Mouse (Mus musculus) retina, postnatal 7 days (tissue): Measurements from ENCODE around the gene Atad3a.
A peak's percentile ranks its signal among the peaks of the same experiment; 100 is the strongest.

ENCODE experiments used
- DNase-seq: peaks from one replicate; pipeline ENCODE4 v3.0.0-alpha.2; 2012; ENCODE audit warnings: low read depth, low spot score

The Atad3a gene

GRCm38 (mm10) chr4:155739152-155739551, 21.7 kb downstream of the Atad3a start:
- no peak for DNase-seq

GRCm38 (mm10) chr4:155738262-155738661, 22.6 kb downstream of the Atad3a start:
- DNase-seq = no peak

- DNase-seq = no peak
Measured at GRCm38 (mm10) chr4:155736421-155736820, 24.5 kb downstream of the Atad3a start.

- no peak for DNase-seq
Measured at GRCm38 (mm10) chr4:155735788-155736187, 25.1 kb downstream of the Atad3a start.

GRCm38 (mm10) chr4:155734951-155735702, 25.8 kb downstream of the Atad3a start:
- DNase-seq = peak; percentile 31

- DNase-seq = peak; percentile 76
Measured at GRCm38 (mm10) chr4:155734350-155734941, 26.4 kb downstream of the Atad3a start, which contains the start of gene Tmem240. TSS of gene Tmem240 (plus strand) at chr4:155734800.

GRCm38 (mm10) chr4:155733267-155733666, 27.6 kb downstream of the Atad3a start:
- DNase-seq = no peak

GRCm38 (mm10) chr4:155727993-155728392, 32.9 kb downstream of the Atad3a start:
- peak; percentile 48 for DNase-seq

- peak; percentile 39 for DNase-seq
Measured at GRCm38 (mm10) chr4:155721668-155722083, 39.2 kb downstream of the Atad3a start.

- DNase-seq = no peak
Measured at GRCm38 (mm10) chr4:155710521-155711252, 50.2 kb downstream of the Atad3a start.

GRCm38 (mm10) chr4:155708988-155709387, 51.9 kb downstream of the Atad3a start:
- no peak for DNase-seq

GRCm38 (mm10) chr4:155708582-155708981, 52.3 kb downstream of the Atad3a start:
- no peak for DNase-seq

- DNase-seq = no peak
Measured at GRCm38 (mm10) chr4:155705592-155705929, 55.3 kb downstream of the Atad3a start.

- peak; percentile 89 for DNase-seq
Measured at GRCm38 (mm10) chr4:155704721-155705591, 55.9 kb downstream of the Atad3a start, which contains the start of gene Ssu72. TSS of gene Ssu72 (plus strand) at chr4:155704800.

GRCm38 (mm10) chr4:155703425-155703929, 57.4 kb downstream of the Atad3a start:
- DNase-seq = no peak

- DNase-seq = no peak
Measured at GRCm38 (mm10) chr4:155700425-155700824, 60.5 kb downstream of the Atad3a start.

- no peak for DNase-seq
Measured at GRCm38 (mm10) chr4:155696261-155697255, 64.3 kb downstream of the Atad3a start.

GRCm38 (mm10) chr4:155695531-155696062, 65.3 kb downstream of the Atad3a start:
- no peak for DNase-seq

GRCm38 (mm10) chr4:155694482-155695401, 66.2 kb downstream of the Atad3a start:
- DNase-seq = peak; percentile 65
